Mouse (Mus musculus) ES-Bruce4 (cell line): ENCODE results near the gene Ptpn13. TPM values are rescaled to one million over a fixed set of nuclear protein-coding genes. Genes with fewer than 3 reads are reported as not detected.

ENCODE experiments used
- H3K27ac ChIP-seq: 2 replicates; pipeline ENCODE4 v1.5.1; 2012; ENCODE audit warnings: low read length, inconsistent platforms; ENCODE audit not compliant: insufficient read depth
- H3K27me3 ChIP-seq: 2 replicates; pipeline ENCODE4 v1.6.1; 2012; ENCODE audit warnings: mild to moderate bottlenecking, low read length, inconsistent platforms; ENCODE audit not compliant: control insufficient read depth, poor library complexity, insufficient read depth, severe bottlenecking
- H3K36me3 ChIP-seq: 2 replicates; pipeline ENCODE4 v1.6.1; 2012; ENCODE audit warnings: inconsistent platforms, mild to moderate bottlenecking, low read length, moderate library complexity; ENCODE audit not compliant: control insufficient read depth, poor library complexity, insufficient read depth, severe bottlenecking
- H3K4me1 ChIP-seq: one replicate; pipeline ENCODE4 v1.8.1; 2011; ENCODE audit warnings: low read length; ENCODE audit not compliant: control insufficient read depth, insufficient read depth
- H3K4me3 ChIP-seq: 2 replicates; pipeline ENCODE4 v1.5.1; 2011; ENCODE audit warnings: low read depth, mild to moderate bottlenecking, low read length
- H3K9ac ChIP-seq: 2 replicates; pipeline ENCODE4 v1.6.1; 2012; ENCODE audit warnings: low read depth, mild to moderate bottlenecking, inconsistent platforms; ENCODE audit not compliant: poor library complexity, severe bottlenecking
- H3K9me3 ChIP-seq: replicated peaks from 2 replicates; pipeline ENCODE4 v1.6.1; 2012; ENCODE audit warnings: mild to moderate bottlenecking, low read length, inconsistent platforms; ENCODE audit not compliant: control insufficient read depth, poor library complexity, insufficient read depth, severe bottlenecking
- CTCF ChIP-seq: IDR thresholded peaks from one replicate; pipeline ENCODE4 v1.8.1; 2011; ENCODE audit warnings: low read depth, low read length
- EP300 ChIP-seq: IDR thresholded peaks from 2 replicates; pipeline ENCODE4 v1.6.1; 2011; ENCODE audit warnings: low read depth, low read length; ENCODE audit not compliant: insufficient read depth
- POLR2A ChIP-seq: IDR thresholded peaks from one replicate; pipeline ENCODE4 v1.8.1; 2011; ENCODE audit warnings: low read length; ENCODE audit not compliant: insufficient read depth
- polyA plus RNA-seq: library from polyadenylated mRNA; stranded (reverse); fragments of >200 nt; gene quantifications from 2 replicates; pipeline ENCODE4 v1.2.4, GENCODE M21; 2011; ENCODE audit warnings: low read depth; ENCODE audit not compliant: missing spikeins, insufficient read depth, insufficient read length

The Ptpn13 gene
- polyA plus RNA-seq, 1 experiment: 26.5 TPM

DNA sequence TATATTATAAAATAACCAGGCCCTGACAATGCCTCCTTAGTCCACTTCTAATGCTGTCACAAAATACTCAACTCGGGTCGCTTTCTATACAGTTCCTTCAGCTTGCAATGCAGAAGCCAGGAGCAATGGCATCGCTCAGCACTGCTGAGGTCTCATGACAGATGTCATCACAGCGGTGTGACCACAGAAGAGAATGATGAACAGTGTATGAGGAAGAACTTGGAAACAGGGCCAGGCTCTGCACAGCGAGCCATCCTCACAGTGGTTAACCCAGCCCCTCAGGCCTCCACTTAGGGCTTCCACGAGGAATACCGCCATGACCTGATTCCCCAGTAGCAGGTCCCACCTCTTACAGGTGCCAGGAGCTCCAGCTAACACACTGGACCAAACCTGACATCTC lies 189.4 kb downstream of the Ptpn13 start:
- no peak for TF ChIP-seq POLR2A
- TF ChIP-seq CTCF: no peak
- TF ChIP-seq EP300: no peak

DNA sequence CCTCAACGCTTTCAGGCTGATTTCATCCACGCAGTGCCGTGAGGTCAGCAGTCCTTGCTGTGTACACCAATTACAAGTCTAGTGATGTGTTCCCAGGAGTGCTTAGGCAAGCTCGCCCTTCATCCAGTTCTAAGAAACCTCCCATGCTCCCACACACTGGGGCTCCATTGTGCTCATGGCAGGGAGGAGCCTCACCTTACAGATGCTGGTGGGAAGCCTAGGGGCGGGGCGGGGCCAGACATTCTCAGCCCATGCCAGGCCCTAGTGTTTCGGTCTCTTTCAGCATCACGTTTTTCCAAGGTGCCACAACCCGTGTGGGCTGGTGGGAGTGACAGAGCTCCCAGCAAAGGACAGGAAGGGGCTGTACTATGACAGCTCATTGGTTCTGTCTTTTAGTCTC lies 192.2 kb downstream of the Ptpn13 start:
- Histone ChIP-seq H3K9me3 (no peaks in the 10 kb centered on the region), H3K9ac (no peak overlapping the region), H3K36me3 (no peaks in the 10 kb centered on the region), H3K27me3 (no peaks in the 10 kb centered on the region), H3K4me3 (no peak overlapping the region), H3K27ac (no peak overlapping the region), H3K4me1 (peaks cover 6% of the 10 kb centered on the region)
- TF ChIP-seq EP300 (no peak), CTCF (no peak)

More for the DNA sequence above, 189.4 kb downstream of the Ptpn13 start:
- H3K4me1 ChIP-seq: peaks cover 6% of the 10 kb centered on the region
- H3K27me3 ChIP-seq: no peaks in the 10 kb centered on the region
- H3K27ac ChIP-seq: no peak overlapping the region
- H3K9me3 ChIP-seq: no peaks in the 10 kb centered on the region
- no peak overlapping the region for H3K4me3 ChIP-seq
- no peaks in the 10 kb centered on the region for H3K36me3 ChIP-seq
- no peak overlapping the region for H3K9ac ChIP-seq

DNA sequence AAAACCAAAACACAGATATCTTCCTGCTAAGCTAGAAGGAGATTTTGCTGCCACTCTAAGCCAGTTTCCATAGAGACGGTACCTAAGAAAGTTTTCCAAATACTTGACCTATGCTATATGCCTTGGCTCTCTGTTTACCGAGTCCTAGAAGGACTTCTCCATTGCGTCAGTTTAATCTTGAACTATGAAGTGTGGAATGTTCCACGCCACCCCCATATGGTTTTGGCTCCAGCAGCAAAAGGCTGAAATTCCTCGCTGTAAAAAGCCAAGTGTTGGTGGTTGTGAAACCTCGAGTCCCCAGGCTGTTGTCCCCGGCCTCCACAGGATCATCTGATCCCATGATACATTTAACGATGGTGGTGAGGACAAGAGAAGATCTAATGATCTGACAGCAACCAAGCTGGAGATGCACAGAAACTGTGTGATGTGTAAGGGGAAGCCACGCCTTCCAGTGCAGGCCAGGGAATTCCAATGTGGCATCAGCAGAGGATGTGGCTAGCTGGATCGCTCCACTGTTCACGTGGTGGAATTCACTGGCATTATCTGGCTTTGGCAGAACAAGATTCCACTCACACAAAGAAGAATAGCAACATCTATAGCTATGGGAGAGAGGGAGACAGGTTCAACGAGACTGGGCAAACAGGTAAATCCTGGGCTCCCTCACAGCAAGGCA lies 195.4 kb downstream of the Ptpn13 start:
- TF ChIP-seq EP300 (no peak), POLR2A (no peak), CTCF (no peak)
- H3K27ac ChIP-seq: no peak overlapping the region
- H3K9ac ChIP-seq: no peak overlapping the region
- H3K27me3 ChIP-seq: no peaks in the 10 kb centered on the region
- peaks cover 6% of the 10 kb centered on the region for H3K4me1 ChIP-seq
- H3K9me3 ChIP-seq: no peaks in the 10 kb centered on the region
- no peak overlapping the region for H3K4me3 ChIP-seq
- no peaks in the 10 kb centered on the region for H3K36me3 ChIP-seq

DNA sequence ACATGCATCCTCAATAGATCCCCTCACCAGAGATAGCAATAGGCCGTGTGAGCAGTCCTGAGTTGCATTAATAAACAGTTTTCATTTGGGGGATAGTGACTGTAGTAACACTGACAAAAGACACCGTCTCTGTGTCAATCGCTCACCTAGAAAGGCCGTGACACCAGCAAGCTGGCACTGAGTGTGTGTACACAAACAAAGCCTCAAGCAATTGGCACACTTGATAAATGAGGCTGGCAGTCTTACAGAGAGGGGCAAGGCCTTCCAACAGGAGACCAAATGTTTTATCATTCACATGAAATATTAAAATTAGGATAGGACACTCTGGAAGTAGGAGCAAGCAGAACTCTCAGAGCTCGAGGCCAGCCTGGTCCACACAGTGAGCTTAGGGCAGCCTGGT lies 197.3 kb downstream of the Ptpn13 start:
- no peak overlapping the region for H3K27ac ChIP-seq
- no peak for TF ChIP-seq POLR2A
- TF ChIP-seq CTCF: no peak
- no peak for TF ChIP-seq EP300
- H3K36me3 ChIP-seq: no peaks in the 10 kb centered on the region
- H3K9me3 ChIP-seq: no peaks in the 10 kb centered on the region
- H3K4me1 ChIP-seq: peaks cover 2% of the 10 kb centered on the region
- no peak overlapping the region for H3K9ac ChIP-seq
- no peak overlapping the region for H3K4me3 ChIP-seq
- no peaks in the 10 kb centered on the region for H3K27me3 ChIP-seq

DNA sequence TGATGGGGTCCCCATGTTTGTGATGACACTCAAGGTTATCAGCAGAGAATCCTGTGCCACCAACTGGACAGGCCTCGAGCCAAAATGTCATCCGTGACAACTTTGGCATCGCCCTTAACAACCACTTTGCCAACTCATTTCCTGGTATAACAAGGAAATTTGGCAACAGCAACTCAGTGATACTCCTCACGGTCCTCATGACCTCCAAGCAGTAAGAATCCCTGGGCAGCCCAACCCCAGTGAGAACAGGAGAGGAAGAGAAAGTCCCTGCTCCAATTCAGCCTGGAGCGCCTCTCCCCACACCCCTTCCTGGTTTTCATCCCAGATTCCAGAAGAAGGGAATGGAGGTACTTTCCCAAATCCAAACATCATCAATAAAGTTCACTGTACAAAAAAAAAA lies 199.8 kb downstream of the Ptpn13 start:
- H3K27ac ChIP-seq: no peak overlapping the region
- H3K4me3 ChIP-seq: no peak overlapping the region
- no peaks in the 10 kb centered on the region for H3K36me3 ChIP-seq
- no peaks in the 10 kb centered on the region for H3K9me3 ChIP-seq
- no peaks in the 10 kb centered on the region for H3K27me3 ChIP-seq
- H3K4me1 ChIP-seq: no peaks in the 10 kb centered on the region
- no peak overlapping the region for H3K9ac ChIP-seq
- TF ChIP-seq POLR2A (no peak), CTCF (no peak), EP300 (no peak)

DNA sequence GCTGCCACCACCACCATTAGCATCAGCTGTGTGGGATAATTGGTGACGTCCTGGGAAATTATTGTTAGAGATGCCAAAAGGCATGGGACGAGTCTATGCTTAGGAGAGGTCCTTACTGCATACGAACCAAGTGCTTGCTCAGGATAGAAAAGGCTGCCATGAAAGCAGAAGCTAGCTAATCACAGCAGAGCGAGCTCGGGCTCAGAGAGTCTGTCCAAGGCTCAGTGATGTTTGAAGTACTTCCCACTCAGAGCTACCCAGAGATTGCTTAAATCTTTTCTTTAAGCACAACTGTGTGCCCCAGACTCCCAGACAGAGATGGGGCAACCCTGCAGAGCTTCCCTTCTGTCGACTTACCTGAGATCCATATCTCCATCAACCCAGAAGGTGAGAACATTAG lies 203.5 kb downstream of the Ptpn13 start:
- H3K4me3 ChIP-seq: no peak overlapping the region
- H3K4me1 ChIP-seq: no peaks in the 10 kb centered on the region
- TF ChIP-seq CTCF (no peak), POLR2A (no peak), EP300 (no peak)
- no peaks in the 10 kb centered on the region for H3K36me3 ChIP-seq
- H3K9ac ChIP-seq: no peak overlapping the region
- H3K27ac ChIP-seq: no peak overlapping the region
- no peaks in the 10 kb centered on the region for H3K9me3 ChIP-seq
- no peaks in the 10 kb centered on the region for H3K27me3 ChIP-seq
